Mouse (Mus musculus) MEL (cell line): ENCODE results near the gene Timm10b.

ENCODE experiments used
- CTCF ChIP-seq, 3 experiments: IDR thresholded peaks in 2 of 3; conservative IDR thresholded peaks in 1 of 3; 2 replicates each; pipeline ENCODE4 v1.5.1; 2011 to 2012; ENCODE audit warnings: low read length in 3 of 3, low read depth in 2 of 3, mild to moderate bottlenecking in 2 of 3, improper control_type of control experiment in 1 of 3, inconsistent platforms in 1 of 3, mixed read lengths in 1 of 3, moderate library complexity in 1 of 3; ENCODE audit not compliant: control insufficient read depth in 1 of 3, insufficient read depth in 1 of 3, poor library complexity in 1 of 3, severe bottlenecking in 1 of 3
- EP300 ChIP-seq, 2 experiments: IDR thresholded peaks; 2 replicates each; pipeline ENCODE4 v1.6.1; 2011; ENCODE audit warnings: improper control_type of control experiment in 2 of 2, low read length in 2 of 2, low read depth in 1 of 2, mild to moderate bottlenecking in 1 of 2
- POLR2A ChIP-seq, 2 experiments: IDR thresholded peaks; 2 replicates each; pipeline ENCODE4 v1.6.1; 2011 to 2012; ENCODE audit warnings: low read length in 2 of 2, mild to moderate bottlenecking in 2 of 2, control low read depth in 1 of 2, improper control_type of control experiment in 1 of 2, low read depth in 1 of 2, moderate library complexity in 1 of 2; ENCODE audit not compliant: control insufficient read depth in 1 of 2, insufficient read depth in 1 of 2, poor library complexity in 1 of 2
- TBP ChIP-seq: IDR thresholded peaks from 2 replicates; pipeline ENCODE4 v1.8.0; 2011; ENCODE audit warnings: low read depth, low read length, improper control_type of control experiment
- USF1 ChIP-seq: IDR thresholded peaks from 2 replicates; pipeline ENCODE4 v1.6.1; 2014; ENCODE audit warnings: low read depth, mild to moderate bottlenecking, inconsistent platforms, low read length, improper control_type of control experiment, moderate library complexity
- ZKSCAN1 ChIP-seq: IDR thresholded peaks from 2 replicates; pipeline ENCODE4 v1.6.1; 2012; ENCODE audit warnings: low read depth, mild to moderate bottlenecking, inconsistent platforms, low read length, improper control_type of control experiment, moderate library complexity
- ZNF384 ChIP-seq: IDR thresholded peaks from 2 replicates; pipeline ENCODE4 v1.6.1; 2012; ENCODE audit warnings: low read depth, mild to moderate bottlenecking, inconsistent platforms, low read length, improper control_type of control experiment

DNA sequence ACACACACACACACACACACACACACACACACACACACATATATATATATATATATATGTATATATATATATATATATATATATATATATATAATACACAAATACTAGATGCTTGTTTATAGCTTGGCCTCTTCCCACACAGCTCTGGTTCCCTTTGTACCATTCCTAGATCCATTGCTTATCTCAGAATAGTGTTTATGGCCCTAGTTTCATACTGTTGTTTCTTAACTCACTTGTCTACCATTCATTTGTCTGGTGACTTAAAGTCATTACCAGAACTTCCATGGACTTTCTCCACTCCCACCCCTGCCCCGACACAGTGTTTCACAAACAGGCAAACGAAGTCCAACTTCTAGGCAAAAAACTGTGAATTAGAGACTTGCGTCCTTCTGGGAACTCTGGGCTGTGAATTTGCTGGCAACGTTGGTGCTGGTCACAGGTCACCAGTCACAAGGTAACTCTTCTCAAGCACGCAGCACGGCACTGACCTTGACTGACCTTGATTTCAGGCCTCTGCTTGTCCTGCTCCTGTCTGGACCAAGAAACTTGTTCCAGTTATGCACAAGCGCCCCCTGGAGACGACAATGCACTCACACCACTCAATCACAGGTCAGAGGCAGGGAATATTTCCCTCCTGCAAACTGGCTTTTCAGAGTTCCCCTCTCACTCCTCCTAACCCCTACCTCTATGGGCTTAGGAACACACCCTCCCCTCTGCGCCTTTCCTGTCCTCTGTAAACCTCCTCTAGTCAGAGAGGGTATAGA, 36.8 kb upstream of the Timm10b start:
- no peak for TF ChIP-seq POLR2A (IDR thresholded peaks at IDR 0.05; ENCODE audit: control insufficient read depth in 1 of 2, insufficient read depth in 1 of 2, low read depth in 1 of 2, low read length in 2 of 2, poor library complexity in 1 of 2)
- TF ChIP-seq CTCF (IDR thresholded peaks at IDR 0.05 in 2 of 3, conservative IDR thresholded peaks at IDR 0.05 in 1 of 3; ENCODE audit: control insufficient read depth in 1 of 3, insufficient read depth in 1 of 3, low read depth in 2 of 3, low read length in 3 of 3, poor library complexity in 1 of 3, severe bottlenecking in 1 of 3): peak; percentile 60 to 65 (median 65)
- no peak for TF ChIP-seq ZNF384
- no peak for TF ChIP-seq USF1
- TF ChIP-seq EP300 (IDR thresholded peaks at IDR 0.05; ENCODE audit: low read depth in 1 of 2, low read length in 2 of 2): no peak
- no peak for TF ChIP-seq TBP
- no peak for TF ChIP-seq ZKSCAN1
